ENCODE assay signal across 20 mouse cellular contexts in the genomic region with DNA sequence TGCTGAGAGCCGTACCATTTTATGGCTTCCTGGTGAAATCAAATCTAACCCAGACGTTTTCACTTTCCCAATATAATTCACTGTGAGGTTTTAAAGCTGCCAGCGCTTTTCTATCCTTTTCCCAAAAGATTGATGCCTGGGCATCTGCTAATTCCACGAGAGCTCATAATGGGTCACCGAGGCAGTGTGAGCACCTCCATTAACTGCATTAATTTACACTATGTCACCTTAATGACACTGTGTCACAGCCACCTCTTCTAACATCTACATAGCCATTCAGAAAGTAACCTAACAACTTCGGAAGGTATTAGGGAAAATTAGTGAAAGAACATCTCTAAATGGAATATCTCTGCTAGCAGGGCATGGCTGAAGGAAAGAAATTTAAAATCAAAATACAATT.
DNase-seq lines count a peak whose midpoint lies in the region; ATAC-seq and TF ChIP-seq lines count a peak whose summit lies in the region.
"Had no signal": no experiment of that assay in that cellular context is flagged by ENCODE, and none has a peak within 500 bp of the region (broad histone marks: within the 10 kb centered on the region; RNA-seq: fewer than 3 reads in every experiment).

No protein-coding gene starts in this region.

- intact Hi-C loops in left cerebral cortex, postnatal 25 days (cut with DNase I), result loop anchor here (1.0 kb wide), 1 partner anchor 40 kb away; no protein-coding TSS in a partner anchor

- no peak overlapping the region for H3K9ac ChIP-seq in embryonic facial prominence, embryonic 11.5 days (replicated peaks; ENCODE audit: low read length)
- H3K9ac ChIP-seq in midbrain, embryonic 12.5 days (replicated peaks), result no peak overlapping the region
- no peak overlapping the region for H3K9ac ChIP-seq in midbrain, postnatal 0 days (replicated peaks; ENCODE audit: low read length, poor library complexity, severe bottlenecking)
- H3K9ac ChIP-seq in hindbrain, embryonic 16.5 days (ENCODE audit: low read depth, low read length), result no peak overlapping the region; the same call in 1 of the 2 replicates
- H3K9ac ChIP-seq in neural tube, embryonic 14.5 days (replicated peaks; ENCODE audit: low read depth, low read length), result no peak overlapping the region
- H3K9ac ChIP-seq: forebrain, postnatal 0 days; heart, embryonic 13.5 days had no signal

- no peaks in the 10 kb centered on the region for H3K36me3 ChIP-seq in embryonic facial prominence, embryonic 11.5 days (replicated peaks; ENCODE audit: control insufficient read depth, insufficient read depth, low read depth, low read length)
- H3K36me3 ChIP-seq in embryonic facial prominence, embryonic 10.5 days (replicated peaks), result no peaks in the 10 kb centered on the region
- 0 out of 2 replicates have a peak, but pooled peaks cover 4% of the 10 kb centered on the region for H3K36me3 ChIP-seq in midbrain, embryonic 12.5 days
- H3K36me3 ChIP-seq in midbrain, postnatal 0 days (ENCODE audit: insufficient read depth, low read length), result peaks cover 3% of the 10 kb centered on the region; the same call in 1 of the 2 replicates
- 0 out of 2 replicates have a peak, but pooled peaks cover 2% of the 10 kb centered on the region for H3K36me3 ChIP-seq in hindbrain, embryonic 16.5 days (ENCODE audit: control insufficient read depth, insufficient read depth, low read length)
- H3K36me3 ChIP-seq in neural tube, embryonic 14.5 days (ENCODE audit: control insufficient read depth, insufficient read depth, low read length), result no peaks in the 10 kb centered on the region
- H3K36me3 ChIP-seq: G1E had no signal

- 37% methylated on average over 6 of the region's 6 CpGs for WGBS in embryonic facial prominence, embryonic 11.5 days
- 55% methylated on average over 6 of the region's 6 CpGs for WGBS in embryonic facial prominence, embryonic 10.5 days
- 61% methylated on average over 6 of the region's 6 CpGs for WGBS in midbrain, embryonic 12.5 days
- 46% methylated on average over 6 of the region's 6 CpGs for WGBS in midbrain, postnatal 0 days
- WGBS in hindbrain, embryonic 16.5 days, result 35% methylated on average over 6 of the region's 6 CpGs
- 16% methylated on average over 6 of the region's 6 CpGs for WGBS in neural tube, embryonic 14.5 days

- TF ChIP-seq CTCF in midbrain, postnatal 0 days (IDR thresholded peaks at IDR 0.05), result no peak

- no peak overlapping the region for H3K27ac ChIP-seq in embryonic facial prominence, embryonic 11.5 days (replicated peaks; ENCODE audit: low read depth, low read length)
- no peak overlapping the region for H3K27ac ChIP-seq in embryonic facial prominence, embryonic 10.5 days (replicated peaks)
- peak overlapping the region; percentile 8; the same call in 1 of the 2 replicates for H3K27ac ChIP-seq in midbrain, embryonic 12.5 days (replicated peaks)
- no peak overlapping the region; the same call in 1 of the 2 replicates for H3K27ac ChIP-seq in midbrain, postnatal 0 days (ENCODE audit: low read depth, low read length)
- peak overlapping the region; percentile 61 for H3K27ac ChIP-seq in hindbrain, embryonic 16.5 days (ENCODE audit: low read depth, low read length)
- peak overlapping the region; percentile 60; the same call in 1 of the 2 replicates for H3K27ac ChIP-seq in neural tube, embryonic 14.5 days (ENCODE audit: low read depth, low read length)
- H3K27ac ChIP-seq: heart, embryonic 13.5 days had no signal

- H3K9me3 ChIP-seq in embryonic facial prominence, embryonic 11.5 days (replicated peaks; ENCODE audit: control insufficient read depth, low read length), result no peaks in the 10 kb centered on the region
- no peaks in the 10 kb centered on the region for H3K9me3 ChIP-seq in embryonic facial prominence, embryonic 10.5 days
- H3K9me3 ChIP-seq in midbrain, embryonic 12.5 days, result no peaks in the 10 kb centered on the region
- H3K9me3 ChIP-seq in midbrain, postnatal 0 days (ENCODE audit: low read length), result no peaks in the 10 kb centered on the region
- no peaks in the 10 kb centered on the region for H3K9me3 ChIP-seq in hindbrain, embryonic 16.5 days (ENCODE audit: control insufficient read depth, low read length)
- no peaks in the 10 kb centered on the region for H3K9me3 ChIP-seq in neural tube, embryonic 14.5 days (ENCODE audit: control insufficient read depth, low read length)
- H3K9me3 ChIP-seq: heart, embryonic 13.5 days had no signal

- peak; percentile 34 for DNase-seq in embryonic facial prominence, embryonic 11.5 days (ENCODE audit: low spot score)
- DNase-seq in embryonic facial prominence, embryonic 10.5 days (ENCODE audit: low spot score), result no peak
- DNase-seq in midbrain, postnatal 0 days (ENCODE audit: low spot score), result no peak
- DNase-seq in adrenal gland, postnatal 4 days (ENCODE audit: low spot score in 2 of 2), result no peak
- DNase-seq in left cerebral cortex, postnatal 25 days (ENCODE audit: low spot score in 2 of 2), result no peak
- DNase-seq: adrenal gland, postnatal 14 days; cerebellum, adult 11-12 months; kidney, adult 8-10 months; kidney, postnatal 14 days; layer of hippocampus, adult 9-11 months; liver; thymus, postnatal 14 days had no signal

- H3K4me3 ChIP-seq in embryonic facial prominence, embryonic 11.5 days (ENCODE audit: low read depth, low read length), result no peak overlapping the region
- no peak overlapping the region for H3K4me3 ChIP-seq in embryonic facial prominence, embryonic 10.5 days
- H3K4me3 ChIP-seq in midbrain, embryonic 12.5 days, result no peak overlapping the region
- H3K4me3 ChIP-seq in midbrain, postnatal 0 days (ENCODE audit: low read depth, low read length), result no peak overlapping the region
- H3K4me3 ChIP-seq in hindbrain, embryonic 16.5 days (ENCODE audit: low read length), result no peak overlapping the region
- H3K4me3 ChIP-seq in neural tube, embryonic 14.5 days (ENCODE audit: low read depth, low read length), result no peak overlapping the region
- H3K4me3 ChIP-seq: heart, embryonic 13.5 days had no signal

- no peak overlapping the region for H3K4me2 ChIP-seq in embryonic facial prominence, embryonic 11.5 days (ENCODE audit: low read depth, low read length)
- no peak overlapping the region for H3K4me2 ChIP-seq in midbrain, embryonic 12.5 days (replicated peaks)
- no peak overlapping the region for H3K4me2 ChIP-seq in midbrain, postnatal 0 days (ENCODE audit: low read depth, low read length, poor library complexity, severe bottlenecking)
- H3K4me2 ChIP-seq in hindbrain, embryonic 16.5 days (ENCODE audit: low read length), result no peak overlapping the region
- H3K4me2 ChIP-seq in neural tube, embryonic 14.5 days (ENCODE audit: low read depth, low read length), result no peak overlapping the region
- H3K4me2 ChIP-seq: heart, embryonic 13.5 days had no signal

- H3K4me1 ChIP-seq in embryonic facial prominence, embryonic 11.5 days (ENCODE audit: control insufficient read depth, insufficient read depth, low read length), result peaks cover 2% of the 10 kb centered on the region
- H3K4me1 ChIP-seq in embryonic facial prominence, embryonic 10.5 days, result peaks cover 52% of the 10 kb centered on the region
- peaks cover 13% of the 10 kb centered on the region for H3K4me1 ChIP-seq in midbrain, embryonic 12.5 days
- H3K4me1 ChIP-seq in midbrain, postnatal 0 days (ENCODE audit: insufficient read depth, low read length), result peaks cover 8% of the 10 kb centered on the region; the same call in 1 of the 2 replicates
- H3K4me1 ChIP-seq in hindbrain, embryonic 16.5 days (ENCODE audit: control insufficient read depth, insufficient read depth, low read depth, low read length), result peaks cover 18% of the 10 kb centered on the region
- peaks cover 26% of the 10 kb centered on the region for H3K4me1 ChIP-seq in neural tube, embryonic 14.5 days (ENCODE audit: control insufficient read depth, insufficient read depth, low read length)

- no peak for ATAC-seq in embryonic facial prominence, embryonic 11.5 days (replicated peaks; ENCODE audit: insufficient number of reproducible peaks, low FRiP score, low TSS enrichment, low read depth)
- no peak for ATAC-seq in midbrain, embryonic 12.5 days (ENCODE audit: low FRiP score, low read depth)
- no peak for ATAC-seq in midbrain, postnatal 0 days (ENCODE audit: low FRiP score)
- no peak for ATAC-seq in hindbrain, embryonic 16.5 days
- no peak for ATAC-seq in neural tube, embryonic 14.5 days (ENCODE audit: low read depth)
- ATAC-seq: activated CD4-positive, CD25-positive, alpha-beta regulatory T cell, adult 4 months; lung, postnatal 0 days had no signal

- H3K27me3 ChIP-seq in embryonic facial prominence, embryonic 11.5 days (ENCODE audit: control insufficient read depth, insufficient read depth, low read length), result no peaks in the 10 kb centered on the region
- H3K27me3 ChIP-seq in embryonic facial prominence, embryonic 10.5 days (replicated peaks; ENCODE audit: low read depth, poor library complexity, severe bottlenecking), result no peaks in the 10 kb centered on the region
- H3K27me3 ChIP-seq in midbrain, embryonic 12.5 days, result no peaks in the 10 kb centered on the region
- H3K27me3 ChIP-seq in midbrain, postnatal 0 days (ENCODE audit: insufficient read depth, low read length), result no peaks in the 10 kb centered on the region
- H3K27me3 ChIP-seq in hindbrain, embryonic 16.5 days (replicated peaks; ENCODE audit: control insufficient read depth, insufficient read depth, low read length), result no peaks in the 10 kb centered on the region
- no peaks in the 10 kb centered on the region for H3K27me3 ChIP-seq in neural tube, embryonic 14.5 days (ENCODE audit: control insufficient read depth, insufficient read depth, low read length)
- H3K27me3 ChIP-seq: heart, embryonic 13.5 days had no signal

Comparison
In these comparisons a context has a peak if more than half of its experiments do, and no peak if none do; other contexts are left out.
1. H3K27ac ChIP-seq: peak in midbrain, embryonic 12.5 days (single experiment), hindbrain, embryonic 16.5 days (single experiment) and neural tube, embryonic 14.5 days (single experiment); none in embryonic facial prominence, embryonic 11.5 days (single experiment), embryonic facial prominence, embryonic 10.5 days (single experiment) and midbrain, postnatal 0 days (single experiment).